Mouse (Mus musculus) hindbrain, embryonic 15.5 days (tissue): Measurements from ENCODE around the gene Car5a. TPM values are rescaled to one million over a fixed set of nuclear protein-coding genes. Genes with fewer than 3 reads are reported as not detected.
A peak's percentile ranks its signal among the peaks of the same experiment; 100 is the strongest.

Experiments
- ATAC-seq: fragments of 200-750 bp; cut with Nextera tagmentation; 2 replicates; pipeline ENCODE4 v1.8.0; 2017; ENCODE audit warnings: low read depth, moderate number of reproducible peaks, moderate TSS enrichment; ENCODE audit not compliant: low FRiP score
- H3K27ac ChIP-seq: fragments of 300-500 bp; sonication (generic); replicated peaks from 2 replicates; pipeline ENCODE4 v1.5.1; 2015; ENCODE audit warnings: mild to moderate bottlenecking, inconsistent platforms
- H3K27me3 ChIP-seq: fragments of 300-500 bp; sonication (generic); 2 replicates; pipeline ENCODE4 v1.6.1; 2015; ENCODE audit warnings: control low read depth, inconsistent platforms
- H3K36me3 ChIP-seq: fragments of 300-500 bp; sonication (generic); 2 replicates; pipeline ENCODE4 v1.6.1; 2015; ENCODE audit warnings: control low read depth, inconsistent platforms
- H3K4me1 ChIP-seq: fragments of 300-500 bp; sonication (generic); replicated peaks from 2 replicates; pipeline ENCODE4 v1.6.1; 2015; ENCODE audit warnings: control low read depth, inconsistent platforms
- H3K4me2 ChIP-seq: fragments of 300-500 bp; sonication (generic); 2 replicates; pipeline ENCODE4 v1.6.1; 2015; ENCODE audit warnings: moderate library complexity, mild to moderate bottlenecking, inconsistent platforms
- H3K4me3 ChIP-seq: fragments of 300-500 bp; sonication (generic); 2 replicates; pipeline ENCODE4 v1.5.1; 2015; ENCODE audit warnings: mild to moderate bottlenecking, inconsistent platforms
- H3K9ac ChIP-seq: fragments of 300-500 bp; sonication (generic); 2 replicates; pipeline ENCODE4 v1.6.1; 2015; ENCODE audit warnings: inconsistent platforms
- H3K9me3 ChIP-seq: fragments of 300-500 bp; sonication (generic); 2 replicates; pipeline ENCODE4 v1.6.1; 2016; ENCODE audit warnings: control low read depth, inconsistent platforms
- WGBS: fragments of 180-500 bp; shearing (Covaris S2); methylation state at CpG from one replicate; pipeline ENCODE4 v1.1.7; 2015; 5-methylcytosine and 5-hydroxymethylcytosine counted together
- polyA plus RNA-seq: library from polyadenylated mRNA; unstranded; fragments of >200 nt; fragmentation: Nextera tagmentation; extraction: Ambion mirVana; gene quantifications from 2 replicates; pipeline ENCODE4 v1.2.1, GENCODE M21; 2015

Car5a gene
- polyA plus RNA-seq, 1 experiment from 2014 or later, result 0.36 TPM

DNA sequence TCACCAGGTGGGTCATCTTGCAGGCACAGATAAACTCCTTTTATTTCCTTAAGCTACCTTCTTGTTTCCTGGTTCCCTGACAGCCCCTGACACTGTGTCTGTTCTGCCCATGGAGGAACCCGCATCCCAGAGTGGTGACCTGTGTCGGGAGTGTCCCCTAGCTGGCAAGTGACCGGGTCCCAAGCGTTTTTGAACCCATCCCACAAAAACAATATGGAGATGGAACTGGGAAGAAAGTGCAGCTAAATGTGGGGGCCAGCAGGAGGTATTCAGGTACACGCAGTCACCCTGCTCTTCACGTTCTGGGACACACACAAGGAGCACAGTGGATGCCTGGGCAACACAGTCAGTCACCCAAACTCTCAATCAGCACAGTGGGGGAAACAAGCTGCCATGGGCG is 1.6 kb upstream of the Car5a start:
- WGBS, result 82% methylated on average over 7 of the region's 7 CpGs

DNA sequence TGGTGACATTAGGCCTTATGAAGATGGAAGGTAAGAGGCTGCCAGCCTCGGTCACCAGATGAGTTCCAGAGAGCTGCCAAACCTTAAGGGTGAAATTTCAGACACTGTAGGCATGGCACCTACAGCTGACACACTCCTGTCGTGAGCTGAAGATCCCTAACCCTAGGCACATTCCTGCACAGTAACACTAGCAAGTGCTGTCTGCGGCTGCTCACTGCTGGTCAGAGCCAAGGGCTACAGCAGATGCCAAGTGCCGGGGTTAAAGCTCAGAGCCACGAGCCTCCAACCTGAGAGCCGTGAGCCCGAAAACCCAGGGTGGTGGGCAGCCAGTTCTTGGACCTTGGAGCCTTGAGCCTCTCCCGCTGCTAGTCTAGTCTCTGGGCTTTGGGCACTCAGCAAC is 988 bp downstream of the Car5a start:
- no peaks in the 10 kb centered on the region for H3K27me3 ChIP-seq
- no peaks in the 10 kb centered on the region for H3K9me3 ChIP-seq
- H3K36me3 ChIP-seq, result no peaks in the 10 kb centered on the region
- H3K4me1 ChIP-seq, result peaks cover 19% of the 10 kb centered on the region
- H3K4me3 ChIP-seq, result no peak overlapping the region
- no peak overlapping the region for H3K27ac ChIP-seq
- WGBS, result 85% methylated on average over 8 of the region's 8 CpGs
- no peak overlapping the region for H3K4me2 ChIP-seq
- no peak for ATAC-seq
- H3K9ac ChIP-seq, result no peak overlapping the region

More for the DNA sequence above, 1.6 kb upstream of the Car5a start:
- Histone ChIP-seq H3K36me3 (no peaks in the 10 kb centered on the region), H3K9ac (no peak overlapping the region), H3K27ac (no peak overlapping the region), H3K9me3 (no peaks in the 10 kb centered on the region), H3K4me1 (peaks cover 30% of the 10 kb centered on the region), H3K4me2 (no peak overlapping the region), H3K4me3 (no peak overlapping the region), H3K27me3 (no peaks in the 10 kb centered on the region)
- no peak for ATAC-seq

DNA sequence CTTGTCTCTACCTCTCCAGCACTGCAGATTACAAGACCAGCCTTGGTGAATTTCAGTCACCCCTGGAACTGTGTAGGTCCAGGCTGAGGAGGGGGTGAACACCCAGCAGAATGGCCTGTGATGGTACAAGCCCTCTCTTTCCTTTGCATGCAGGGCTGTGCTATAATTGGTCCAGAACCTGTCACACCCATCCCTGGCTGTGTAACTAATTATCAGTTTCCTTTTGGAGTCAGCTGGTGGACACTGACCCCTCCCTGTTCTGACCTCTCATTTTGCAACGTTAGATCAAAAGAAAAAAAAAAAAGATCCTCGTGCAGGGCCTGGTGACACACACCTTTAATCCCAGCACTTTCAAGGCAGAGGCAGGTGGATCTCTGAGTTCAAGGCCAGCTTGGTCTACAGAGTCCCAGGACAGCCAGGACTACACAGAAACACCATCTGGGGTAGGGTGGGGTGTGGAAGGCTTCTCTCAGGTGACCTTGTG is 1.6 kb downstream of the Car5a start:
- Histone ChIP-seq H3K9ac (no peak overlapping the region), H3K36me3 (no peaks in the 10 kb centered on the region), H3K4me3 (no peak overlapping the region), H3K27me3 (no peaks in the 10 kb centered on the region), H3K9me3 (no peaks in the 10 kb centered on the region), H3K4me2 (no peak overlapping the region), H3K27ac (no peak overlapping the region), H3K4me1 (peaks cover 13% of the 10 kb centered on the region)
- ATAC-seq, result no peak
- WGBS, result 51% methylated on average over 2 of the region's 2 CpGs

DNA sequence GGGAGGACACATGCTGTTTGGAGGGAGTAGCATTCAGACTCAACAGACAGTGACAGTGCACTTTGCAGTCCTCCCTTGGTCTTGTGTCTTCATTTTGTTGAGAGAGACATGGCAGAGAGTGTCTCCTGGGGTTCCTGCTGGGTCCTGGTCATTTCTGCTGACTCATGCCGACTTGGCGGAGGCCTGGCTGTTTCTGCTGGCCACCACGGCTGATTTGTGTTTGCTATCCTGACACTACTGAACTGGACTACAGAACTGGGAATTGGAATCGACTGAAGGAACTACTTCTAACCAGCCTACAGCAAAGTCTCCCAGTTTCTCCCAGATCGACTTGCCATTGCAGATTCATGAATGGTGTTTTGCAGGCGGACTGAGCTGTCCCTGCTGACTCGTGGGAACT is 6.0 kb downstream of the Car5a start:
- Histone ChIP-seq H3K27ac (no peak overlapping the region), H3K36me3 (no peaks in the 10 kb centered on the region), H3K4me1 (peaks cover 26% of the 10 kb centered on the region), H3K9me3 (no peaks in the 10 kb centered on the region), H3K27me3 (no peaks in the 10 kb centered on the region), H3K9ac (no peak overlapping the region), H3K4me2 (no peak overlapping the region), H3K4me3 (no peak overlapping the region)
- WGBS, result 89% methylated on average over 7 of the region's 7 CpGs
- ATAC-seq, result no peak

- Histone ChIP-seq H3K4me3 (no peak overlapping the region), H3K36me3 (no peaks in the 10 kb centered on the region), H3K4me1 (peaks cover 26% of the 10 kb centered on the region), H3K9me3 (no peaks in the 10 kb centered on the region), H3K27me3 (no peaks in the 10 kb centered on the region), H3K4me2 (no peak overlapping the region), H3K9ac (no peak overlapping the region), H3K27ac (peak overlapping the region; percentile 85; the same call in 1 of the 2 replicates)
- WGBS, result 64% methylated on average over 14 of the region's 14 CpGs
- no peak for ATAC-seq
Observed at GRCm38 (mm10) chr8:121936391-121936790, 8.3 kb downstream of the Car5a start.

DNA sequence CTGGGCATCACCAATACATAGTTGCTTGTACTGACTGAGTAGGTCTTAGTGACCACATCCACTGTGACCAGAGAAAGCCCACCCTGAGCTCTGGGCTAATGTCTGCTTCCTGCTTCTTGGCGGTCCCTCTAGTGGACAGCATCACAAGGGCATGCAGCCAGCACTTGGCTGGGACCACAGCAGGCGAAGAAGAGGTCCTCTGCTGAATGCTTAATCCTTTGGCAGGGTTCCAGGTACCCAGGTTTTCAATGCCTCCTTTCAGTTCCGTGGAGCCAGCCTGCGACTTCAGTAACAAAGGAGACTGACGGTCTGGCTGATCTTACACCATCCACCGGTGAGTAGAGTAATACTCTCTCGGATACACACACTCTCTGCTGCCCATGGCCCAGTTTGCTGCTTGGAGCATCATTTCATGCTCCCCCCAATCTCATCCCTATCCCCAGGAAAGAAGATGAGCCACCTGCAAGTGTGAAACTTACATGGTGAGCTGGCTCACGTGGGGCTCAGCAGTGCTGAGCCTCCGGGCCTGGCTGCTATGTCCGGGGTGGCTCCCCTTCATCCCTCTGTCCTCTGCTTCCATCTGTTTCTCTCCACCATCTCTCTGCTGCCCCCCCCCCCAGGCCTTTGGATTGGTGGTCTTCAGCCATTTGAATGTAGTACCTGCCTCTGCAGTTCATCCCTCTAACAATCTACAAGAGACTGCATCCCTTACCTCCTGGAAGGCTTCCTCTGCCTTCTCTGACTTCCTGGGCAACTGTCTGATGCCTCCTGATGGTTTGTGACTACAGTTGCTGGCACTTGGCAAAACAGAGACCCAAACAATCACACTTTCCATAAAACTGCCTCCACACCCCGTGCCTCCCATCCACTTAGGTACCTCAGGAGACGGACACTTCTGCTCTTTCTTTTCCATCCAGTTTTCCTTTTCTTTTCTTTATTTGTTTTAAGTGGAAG is 9.1 kb downstream of the Car5a start:
- no peaks in the 10 kb centered on the region for H3K27me3 ChIP-seq
- peak; percentile 91 for ATAC-seq
- no peaks in the 10 kb centered on the region for H3K9me3 ChIP-seq
- peaks cover 26% of the 10 kb centered on the region for H3K4me1 ChIP-seq
- H3K36me3 ChIP-seq, result no peaks in the 10 kb centered on the region
- no peak overlapping the region for H3K4me3 ChIP-seq
- 31% methylated on average over 12 of the region's 12 CpGs for WGBS
- peak overlapping the region; percentile 19 for H3K4me2 ChIP-seq
- no peak overlapping the region for H3K9ac ChIP-seq
- H3K27ac ChIP-seq, result peak overlapping the region; percentile 85

- Histone ChIP-seq H3K9ac (no peak overlapping the region), H3K36me3 (no peaks in the 10 kb centered on the region), H3K27ac (peak overlapping the region; percentile 85), H3K4me2 (no peak overlapping the region), H3K9me3 (no peaks in the 10 kb centered on the region), H3K4me1 (peaks cover 26% of the 10 kb centered on the region), H3K27me3 (no peaks in the 10 kb centered on the region), H3K4me3 (no peak overlapping the region)
- 0 out of 2 replicates have a peak, but pooled peaks have one; percentile 21 for ATAC-seq
Observed at GRCm38 (mm10) chr8:121934923-121935322, 9.8 kb downstream of the Car5a start.

DNA sequence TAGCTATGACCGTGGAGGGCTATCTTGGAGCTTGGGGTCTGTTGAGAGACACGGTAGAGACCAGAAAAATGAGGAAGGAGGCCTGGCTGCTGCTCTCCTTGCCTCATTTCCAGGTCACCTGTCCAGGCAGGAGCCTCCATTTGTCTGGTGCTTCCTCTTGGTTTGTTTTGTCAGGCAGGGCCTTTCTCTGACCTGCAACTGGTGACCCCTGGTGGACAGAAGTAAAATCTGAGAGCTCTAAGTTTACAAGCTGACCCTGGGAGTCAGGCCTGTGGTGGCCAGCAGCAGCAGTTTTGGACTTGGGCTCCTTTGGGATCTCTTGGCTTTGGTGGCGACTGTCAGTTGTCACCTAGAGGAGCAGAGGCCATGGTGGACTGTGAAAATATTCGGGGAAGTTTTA is 10.2 kb downstream of the Car5a start:
- Histone ChIP-seq H3K4me2 (no peak overlapping the region), H3K4me3 (no peak overlapping the region), H3K27ac (peak overlapping the region; percentile 85), H3K9me3 (no peaks in the 10 kb centered on the region), H3K27me3 (no peaks in the 10 kb centered on the region), H3K4me1 (peaks cover 26% of the 10 kb centered on the region), H3K9ac (no peak overlapping the region), H3K36me3 (no peaks in the 10 kb centered on the region)
- no peak for ATAC-seq
- 49% methylated on average over 4 of the region's 4 CpGs for WGBS

DNA sequence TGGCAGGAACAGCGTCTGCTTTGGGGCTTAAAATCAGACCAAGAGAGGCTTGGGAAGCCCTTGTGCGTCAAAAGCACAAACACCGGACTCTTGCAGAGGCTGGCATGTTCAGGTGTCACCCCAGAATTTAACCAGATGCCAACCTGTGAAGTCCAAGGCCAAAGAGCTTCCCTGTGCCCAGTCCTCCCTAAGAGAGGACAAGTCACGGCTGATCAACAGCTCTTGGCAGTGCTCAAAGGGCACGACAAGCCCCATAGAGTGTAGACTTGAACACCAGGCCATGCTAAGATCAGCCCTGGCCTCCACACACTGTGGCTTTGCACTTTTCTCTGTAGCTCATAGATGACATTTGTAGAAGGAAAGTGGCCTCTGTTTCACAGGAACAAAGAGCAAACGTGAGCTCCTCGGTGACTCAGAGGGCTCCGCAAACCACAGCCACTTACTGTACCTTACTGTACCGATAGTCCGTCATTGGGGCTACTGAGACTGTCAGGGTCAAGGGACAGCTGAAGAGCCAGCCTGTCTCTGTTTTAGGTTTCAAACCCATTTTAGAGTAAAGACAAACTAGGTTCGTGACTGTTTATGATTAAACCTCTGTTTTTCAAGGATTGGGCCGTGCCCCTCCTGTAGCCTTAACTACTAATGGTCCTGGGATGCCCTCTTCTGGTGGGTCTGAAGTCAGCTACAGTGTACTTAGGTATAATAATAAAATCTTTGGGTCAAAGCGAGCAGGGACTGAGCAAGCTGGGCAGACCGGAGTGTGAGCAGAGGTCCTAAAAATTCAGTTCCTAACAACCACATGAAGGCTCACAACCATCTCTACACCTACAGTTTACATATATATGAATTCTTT is 11.8 kb downstream of the Car5a start:
- Histone ChIP-seq H3K36me3 (no peaks in the 10 kb centered on the region), H3K4me2 (no peak overlapping the region), H3K9ac (no peak overlapping the region), H3K9me3 (no peaks in the 10 kb centered on the region), H3K27ac (peak overlapping the region; percentile 25; the same call in 1 of the 2 replicates), H3K27me3 (no peaks in the 10 kb centered on the region), H3K4me3 (no peak overlapping the region), H3K4me1 (peaks cover 26% of the 10 kb centered on the region)
- WGBS, result 82% methylated on average over 14 of the region's 14 CpGs
- no peak for ATAC-seq

- Histone ChIP-seq H3K9me3 (no peaks in the 10 kb centered on the region), H3K4me1 (peaks cover 26% of the 10 kb centered on the region), H3K9ac (no peak overlapping the region), H3K27me3 (no peaks in the 10 kb centered on the region), H3K4me2 (no peak overlapping the region), H3K27ac (peak overlapping the region; percentile 25; the same call in 1 of the 2 replicates), H3K4me3 (no peak overlapping the region), H3K36me3 (no peaks in the 10 kb centered on the region)
- 66% methylated on average over 12 of the region's 12 CpGs for WGBS
- ATAC-seq, result no peak
Observed at GRCm38 (mm10) chr8:121932026-121932667, 12.6 kb downstream of the Car5a start.

DNA sequence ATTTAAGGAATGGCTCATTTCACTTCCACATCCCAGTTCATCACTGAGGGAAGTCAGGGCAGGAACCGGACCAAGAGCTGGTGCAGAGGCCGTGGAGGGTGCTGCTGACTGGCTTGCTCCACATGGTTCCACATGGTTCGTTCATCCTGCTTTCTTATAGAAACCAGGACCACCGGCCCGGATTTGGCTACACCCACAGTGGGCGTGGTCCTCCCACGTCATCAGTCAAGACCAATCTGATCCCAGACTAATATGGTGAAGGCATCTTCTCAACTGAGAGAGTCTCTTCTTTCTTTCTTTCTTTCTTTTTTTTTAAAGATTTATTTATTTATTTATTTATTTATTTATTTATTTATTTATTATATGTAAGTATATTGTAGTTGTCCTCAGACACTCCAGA is 13.1 kb downstream of the Car5a start:
- H3K9me3 ChIP-seq, result no peaks in the 10 kb centered on the region
- ATAC-seq, result no peak
- H3K4me1 ChIP-seq, result peaks cover 24% of the 10 kb centered on the region
- no peak overlapping the region for H3K9ac ChIP-seq
- H3K27ac ChIP-seq, result no peak overlapping the region
- no peak overlapping the region for H3K4me3 ChIP-seq
- H3K36me3 ChIP-seq, result no peaks in the 10 kb centered on the region
- WGBS, result 82% methylated on average over 7 of the region's 7 CpGs
- no peak overlapping the region for H3K4me2 ChIP-seq
- H3K27me3 ChIP-seq, result no peaks in the 10 kb centered on the region
